Mouse (Mus musculus) forebrain, postnatal 0 days (tissue): ENCODE results near the gene Acsl6. TPM values are rescaled to one million over a fixed set of nuclear protein-coding genes. Genes with fewer than 3 reads are reported as not detected.
"Not testable (repeated sequence)": the region's sequence is repeated elsewhere in the genome, so short reads cannot be mapped to it uniquely, and the experiment has no call there.

ENCODE experiments used
- ATAC-seq: fragments of 200-750 bp; cut with Nextera tagmentation; 2 replicates; pipeline ENCODE4 v1.8.0; 2017; ENCODE audit warnings: mild to moderate bottlenecking, moderate library complexity
- DNase-seq: peaks from one replicate; pipeline ENCODE4 v3.0.0-alpha.2; 2015
- H3K27ac ChIP-seq: fragments of 300-500 bp; sonication (generic); 2 replicates; pipeline ENCODE4 v1.5.1; 2014; ENCODE audit warnings: low read depth, mild to moderate bottlenecking, antibody characterized with exemption, low read length, moderate library complexity, mixed read lengths
- H3K27me3 ChIP-seq: fragments of 300-500 bp; sonication (generic); 2 replicates; pipeline ENCODE4 v1.6.1; 2014; ENCODE audit warnings: mild to moderate bottlenecking, low read length, mixed read lengths; ENCODE audit not compliant: insufficient read depth
- H3K36me3 ChIP-seq: fragments of 300-500 bp; sonication (generic); 2 replicates; pipeline ENCODE4 v1.6.1; 2014; ENCODE audit warnings: mild to moderate bottlenecking, moderate library complexity; ENCODE audit not compliant: insufficient read depth
- H3K4me1 ChIP-seq: fragments of 300-500 bp; sonication (generic); 2 replicates; pipeline ENCODE4 v1.6.1; 2014; ENCODE audit warnings: antibody characterized with exemption; ENCODE audit not compliant: insufficient read depth
- H3K4me2 ChIP-seq: fragments of 300-500 bp; sonication (generic); 2 replicates; pipeline ENCODE4 v1.6.1; 2014; ENCODE audit warnings: low read depth, mild to moderate bottlenecking, moderate library complexity
- H3K4me3 ChIP-seq: fragments of 300-500 bp; sonication (generic); 2 replicates; pipeline ENCODE4 v1.5.1; 2014; ENCODE audit warnings: low read depth, low read length, mixed read lengths
- H3K9ac ChIP-seq: fragments of 300-500 bp; sonication (generic); 2 replicates; pipeline ENCODE4 v1.6.1; 2014; ENCODE audit warnings: mild to moderate bottlenecking
- H3K9me3 ChIP-seq: fragments of 300-500 bp; sonication (generic); 2 replicates; pipeline ENCODE4 v1.6.1; 2016; ENCODE audit warnings: low read length
- CTCF ChIP-seq: sonication (generic); IDR thresholded peaks from 2 replicates; pipeline ENCODE4 v1.5.1; 2016; ENCODE audit warnings: antibody characterized with exemption, control low read depth, low read depth
- WGBS: fragments of 180-500 bp; shearing (Covaris S2); extraction: QIAGEN DNeasy Blood & Tissue Kit; methylation state at CpG from one replicate; pipeline ENCODE4 v1.1.7; 2014; 5-methylcytosine and 5-hydroxymethylcytosine counted together
- polyA plus RNA-seq: library from polyadenylated mRNA; unstranded; fragments of >200 nt; fragmentation: Nextera tagmentation; extraction: Ambion mirVana; gene quantifications from 2 replicates; pipeline ENCODE4 v1.2.1, GENCODE M21; 2015
- total RNA-seq: library from RNA; depleted of rRNA; stranded (reverse); fragments of >200 nt; gene quantifications from 2 replicates; pipeline ENCODE4 v1.2.3, GENCODE M21; 2014

Acsl6 gene
- total and polyA plus RNA-seq, 2 experiments from 2014 or later: 48.5 to 57.7 TPM

DNA sequence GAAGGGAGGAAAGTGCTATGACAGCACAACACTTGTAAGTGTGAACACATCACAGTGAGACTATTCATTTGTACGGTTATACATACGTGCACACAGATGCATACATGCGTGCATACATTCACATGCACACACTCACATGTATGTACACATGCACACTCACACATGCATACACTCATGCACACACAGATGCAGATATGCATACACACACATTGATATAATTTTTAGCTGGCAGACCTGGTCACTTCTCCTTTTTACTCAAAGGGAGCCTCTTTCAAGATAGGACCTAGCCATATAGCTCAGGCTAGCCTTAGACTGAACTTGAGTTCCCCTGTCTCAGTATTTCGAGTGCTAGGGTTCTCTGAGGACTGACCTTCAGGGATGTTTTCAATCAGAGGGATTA lies 87.7 kb downstream of the Acsl6 start:
- no peak for TF ChIP-seq CTCF
- Histone ChIP-seq H3K27ac (no peak overlapping the region), H3K4me3 (no peak overlapping the region), H3K4me2 (no peak overlapping the region), H3K4me1 (no peaks in the 10 kb centered on the region), H3K36me3 (no peaks in the 10 kb centered on the region), H3K27me3 (no peaks in the 10 kb centered on the region), H3K9me3 (no peaks in the 10 kb centered on the region), H3K9ac (no peak overlapping the region)
- WGBS: 88% methylated on average over 4 of the region's 4 CpGs
- no peak for ATAC-seq
- DNase-seq: no peak

DNA sequence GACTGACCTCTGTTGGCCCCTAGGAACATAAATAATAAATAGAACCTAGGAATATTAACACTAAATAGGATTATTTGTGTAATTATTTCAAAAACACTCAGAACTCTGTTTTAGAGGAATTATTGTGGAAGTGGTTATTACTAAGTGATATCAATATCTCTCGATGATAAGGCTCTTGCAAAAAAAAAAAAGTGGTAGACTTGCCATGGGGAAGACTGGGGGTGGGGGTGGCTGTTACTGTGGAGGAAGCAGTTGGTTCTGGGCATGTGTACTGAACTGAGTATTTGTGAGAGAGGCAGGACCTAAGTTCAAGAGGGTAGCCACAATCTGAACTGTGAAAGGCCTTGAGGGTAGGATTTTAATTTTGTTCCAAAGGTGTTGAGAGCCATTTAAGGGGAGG lies 93.1 kb downstream of the Acsl6 start:
- H3K9ac ChIP-seq: no peak overlapping the region
- no peak overlapping the region for H3K27ac ChIP-seq
- no peaks in the 10 kb centered on the region for H3K36me3 ChIP-seq
- H3K9me3 ChIP-seq: no peaks in the 10 kb centered on the region
- no peak overlapping the region for H3K4me2 ChIP-seq
- H3K27me3 ChIP-seq: no peaks in the 10 kb centered on the region
- no peak overlapping the region for H3K4me3 ChIP-seq
- H3K4me1 ChIP-seq: no peaks in the 10 kb centered on the region
- 92% methylated on average over 1 of the region's 1 CpGs for WGBS
- TF ChIP-seq CTCF: no peak
- ATAC-seq (no peak), DNase-seq (no peak)

DNA sequence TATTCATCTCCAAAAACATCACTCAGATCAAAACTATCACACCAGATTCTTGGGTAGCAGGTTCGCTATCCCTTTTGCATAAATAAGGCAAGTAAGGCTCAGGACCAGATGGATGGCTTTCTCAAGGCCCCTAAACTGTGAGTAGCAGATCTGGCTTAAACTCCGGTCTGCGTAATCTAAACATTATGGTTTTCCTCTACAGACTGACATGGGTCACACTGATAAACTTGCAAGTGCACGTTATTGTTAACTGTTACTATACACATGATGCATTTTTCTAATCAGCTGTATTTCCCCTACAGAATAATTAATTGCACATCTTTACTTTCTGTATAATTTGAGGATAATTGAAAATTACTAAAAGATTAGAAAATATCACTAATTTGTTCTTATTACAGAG lies 94.5 kb downstream of the Acsl6 start:
- ATAC-seq: no peak
- DNase-seq: no peak
- Histone ChIP-seq H3K9me3 (no peaks in the 10 kb centered on the region), H3K4me1 (no peaks in the 10 kb centered on the region), H3K4me2 (no peak overlapping the region), H3K36me3 (no peaks in the 10 kb centered on the region), H3K27ac (no peak overlapping the region), H3K27me3 (no peaks in the 10 kb centered on the region), H3K9ac (no peak overlapping the region), H3K4me3 (no peak overlapping the region)
- WGBS: 76% methylated on average over 4 of the region's 4 CpGs
- no peak for TF ChIP-seq CTCF

DNA sequence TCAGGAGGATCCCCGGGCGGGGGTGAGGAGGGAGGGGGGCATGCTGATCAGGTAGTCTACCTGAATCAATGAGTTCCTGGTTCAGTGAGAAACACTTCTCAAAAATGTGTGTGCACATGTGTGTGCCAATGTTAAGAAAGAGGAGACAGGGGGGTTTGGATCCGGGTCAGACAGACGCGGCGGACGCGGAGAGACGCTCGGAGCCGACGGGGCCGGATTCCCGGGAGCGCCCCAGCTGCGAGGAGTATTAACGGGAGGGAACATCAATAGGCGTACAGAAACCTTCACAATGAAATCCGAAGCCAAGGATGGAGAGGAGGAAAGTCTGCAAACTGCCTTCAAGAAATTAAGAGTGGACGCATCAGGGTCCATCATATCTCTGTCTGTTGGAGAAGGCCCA lies 97.2 kb downstream of the Acsl6 start:
- H3K4me2 ChIP-seq, H3K27ac ChIP-seq, H3K9ac ChIP-seq, H3K27me3 ChIP-seq, H3K4me1 ChIP-seq, ATAC-seq, H3K9me3 ChIP-seq, H3K4me3 ChIP-seq, DNase-seq, H3K36me3 ChIP-seq: not testable (repeated sequence)
- WGBS: 94% methylated on average over 20 of the region's 20 CpGs

DNA sequence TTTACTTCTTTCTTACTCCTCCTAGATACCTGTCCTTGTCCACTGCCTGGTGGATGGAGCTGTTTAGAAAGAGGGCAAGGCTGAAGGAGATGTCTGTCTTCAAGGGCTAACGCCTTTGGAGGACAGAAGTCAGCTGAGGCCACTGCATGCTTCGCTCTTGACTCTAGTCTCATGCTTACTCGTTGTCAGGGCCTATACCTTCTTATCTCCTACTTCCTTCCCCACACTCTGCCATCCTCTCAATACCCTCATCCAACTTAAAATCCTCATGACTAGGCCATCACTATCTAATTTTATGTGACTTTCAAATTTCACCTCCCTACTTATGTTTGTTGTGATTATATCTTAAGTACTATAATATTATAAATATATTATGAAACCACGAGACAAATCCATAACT lies 101.3 kb downstream of the Acsl6 start:
- 79% methylated on average over 4 of the region's 4 CpGs for WGBS
- Histone ChIP-seq H3K4me3 (no peak overlapping the region), H3K27ac (no peak overlapping the region)

GRCm38 (mm10) chr11:54406930-54407546 lies 103.4 kb downstream of the Acsl6 start:
- no peak overlapping the region for H3K4me2 ChIP-seq
- no peaks in the 10 kb centered on the region for H3K4me1 ChIP-seq
- no peaks in the 10 kb centered on the region for H3K9me3 ChIP-seq
- no peak for TF ChIP-seq CTCF
- WGBS: 87% methylated on average over 4 of the region's 4 CpGs
- no peaks in the 10 kb centered on the region for H3K36me3 ChIP-seq
- no peak overlapping the region for H3K4me3 ChIP-seq
- DNase-seq: no peak
- no peaks in the 10 kb centered on the region for H3K27me3 ChIP-seq
- H3K9ac ChIP-seq: no peak overlapping the region
- ATAC-seq: no peak
- no peak overlapping the region for H3K27ac ChIP-seq

More for the DNA sequence above, 101.3 kb downstream of the Acsl6 start:
- H3K36me3 ChIP-seq: no peaks in the 10 kb centered on the region
- H3K9me3 ChIP-seq: no peaks in the 10 kb centered on the region
- TF ChIP-seq CTCF: no peak
- H3K27me3 ChIP-seq: no peaks in the 10 kb centered on the region
- ATAC-seq (no peak), DNase-seq (no peak)
- no peak overlapping the region for H3K9ac ChIP-seq
- H3K4me2 ChIP-seq: no peak overlapping the region
- no peaks in the 10 kb centered on the region for H3K4me1 ChIP-seq

GRCm38 (mm10) chr11:54410612-54411011 lies 107.0 kb downstream of the Acsl6 start:
- Histone ChIP-seq H3K4me2 (no peak overlapping the region), H3K9ac (no peak overlapping the region), H3K9me3 (no peaks in the 10 kb centered on the region), H3K27ac (no peak overlapping the region), H3K27me3 (no peaks in the 10 kb centered on the region), H3K4me3 (no peak overlapping the region), H3K4me1 (no peaks in the 10 kb centered on the region), H3K36me3 (no peaks in the 10 kb centered on the region)
- TF ChIP-seq CTCF: peak; percentile 36
- ATAC-seq (no peak), DNase-seq (no peak)
